In genomic region chr9:122195042-122195682, GRCm38 (mm10) we compare ENCODE assay signal across 8 mouse cellular contexts.
DNase-seq lines count a peak whose midpoint lies in the region; ATAC-seq lines count a peak whose summit lies in the region.

No protein-coding gene starts in this region.

- ATAC-seq in embryonic facial prominence, embryonic 14.5 days (ENCODE audit: low read depth) = peak; percentile 34; the same call in 1 of the 2 replicates
- ATAC-seq in heart, embryonic 15.5 days (replicated peaks; ENCODE audit: insufficient number of reproducible peaks, insufficient read depth, low FRiP score, low read depth) = peak; percentile 41; the same call in 1 of the 2 replicates
- no peak for ATAC-seq in CD4-positive, CD25-positive, alpha-beta regulatory T cell, adult 4 months
- ATAC-seq in megakaryocyte-erythroid progenitor cell, adult 5-6 weeks (replicated peaks; ENCODE audit: low FRiP score, low TSS enrichment, poor library complexity, severe bottlenecking) = no peak

- H3K4me3 ChIP-seq in embryonic facial prominence, embryonic 14.5 days (ENCODE audit: low read depth, low read length) = no peak overlapping the region
- no peak overlapping the region for H3K4me3 ChIP-seq in embryonic facial prominence, embryonic 10.5 days
- no peak overlapping the region for H3K4me3 ChIP-seq in heart, embryonic 15.5 days

- no peaks in the 10 kb centered on the region for H3K9me3 ChIP-seq in embryonic facial prominence, embryonic 14.5 days (ENCODE audit: control insufficient read depth, low read length)
- H3K9me3 ChIP-seq in embryonic facial prominence, embryonic 10.5 days = no peaks in the 10 kb centered on the region
- H3K9me3 ChIP-seq in heart, embryonic 15.5 days (replicated peaks) = no peaks in the 10 kb centered on the region

- H3K4me2 ChIP-seq in embryonic facial prominence, embryonic 14.5 days (ENCODE audit: low read depth, low read length) = no peak overlapping the region
- H3K4me2 ChIP-seq in heart, embryonic 15.5 days = no peak overlapping the region

- no peak overlapping the region for H3K9ac ChIP-seq in embryonic facial prominence, embryonic 14.5 days (ENCODE audit: low read depth, low read length)
- H3K9ac ChIP-seq in heart, embryonic 15.5 days = no peak overlapping the region

- 73% methylated on average over 5 of the region's 5 CpGs for WGBS in embryonic facial prominence, embryonic 14.5 days
- 90% methylated on average over 5 of the region's 5 CpGs for WGBS in embryonic facial prominence, embryonic 10.5 days
- WGBS in heart, embryonic 15.5 days = 35% methylated on average over 5 of the region's 5 CpGs

- H3K4me1 ChIP-seq in embryonic facial prominence, embryonic 14.5 days (ENCODE audit: control insufficient read depth, insufficient read depth, low read length) = 0 out of 2 replicates have a peak, but pooled peaks cover 3% of the 10 kb centered on the region
- H3K4me1 ChIP-seq in embryonic facial prominence, embryonic 10.5 days = peaks cover 35% of the 10 kb centered on the region
- peaks cover 45% of the 10 kb centered on the region for H3K4me1 ChIP-seq in heart, embryonic 15.5 days (replicated peaks)

- H3K36me3 ChIP-seq in embryonic facial prominence, embryonic 14.5 days (ENCODE audit: control insufficient read depth, insufficient read depth, low read length) = 0 out of 2 replicates have a peak, but pooled peaks cover 3% of the 10 kb centered on the region
- no peaks in the 10 kb centered on the region; the same call in 1 of the 2 replicates for H3K36me3 ChIP-seq in embryonic facial prominence, embryonic 10.5 days (replicated peaks)
- H3K36me3 ChIP-seq in heart, embryonic 15.5 days = no peaks in the 10 kb centered on the region

- H3K27ac ChIP-seq in embryonic facial prominence, embryonic 14.5 days (replicated peaks; ENCODE audit: low read depth, low read length) = no peak overlapping the region
- no peak overlapping the region for H3K27ac ChIP-seq in embryonic facial prominence, embryonic 10.5 days (replicated peaks)
- H3K27ac ChIP-seq in heart, embryonic 15.5 days = peak overlapping the region; percentile 86

- peak; percentile 59 for DNase-seq in embryonic facial prominence, embryonic 14.5 days (ENCODE audit: low spot score)
- no peak for DNase-seq in embryonic facial prominence, embryonic 10.5 days (ENCODE audit: low spot score)
- peak; percentile 74 for DNase-seq in cerebellum, adult 11 months
- peak; percentile 81 to 84 for DNase-seq in lung, adult 18-20 months
- DNase-seq in adipocyte (ENCODE audit: low spot score) = no peak

- H3K27me3 ChIP-seq in embryonic facial prominence, embryonic 14.5 days (replicated peaks; ENCODE audit: control insufficient read depth, insufficient read depth, low read length) = no peaks in the 10 kb centered on the region
- H3K27me3 ChIP-seq in embryonic facial prominence, embryonic 10.5 days (replicated peaks; ENCODE audit: low read depth, poor library complexity, severe bottlenecking) = no peaks in the 10 kb centered on the region
- H3K27me3 ChIP-seq in heart, embryonic 15.5 days = no peaks in the 10 kb centered on the region

Comparison
In these comparisons a context has a peak if more than half of its experiments do, and no peak if none do; other contexts are left out.
1. DNase-seq: peak in embryonic facial prominence, embryonic 14.5 days (single experiment), cerebellum, adult 11 months (single experiment) and lung, adult 18-20 months (2 of 2); none in embryonic facial prominence, embryonic 10.5 days (single experiment) and adipocyte (single experiment).
2. ATAC-seq: peak in embryonic facial prominence, embryonic 14.5 days (single experiment) and heart, embryonic 15.5 days (single experiment); none in CD4-positive, CD25-positive, alpha-beta regulatory T cell, adult 4 months (single experiment) and megakaryocyte-erythroid progenitor cell, adult 5-6 weeks (single experiment).